Mouse (Mus musculus) myocyte (in vitro differentiated cells): Measurements from ENCODE around the gene Hmgxb4.

Experiments used
- POLR2A ChIP-seq: IDR thresholded peaks from one replicate; pipeline ENCODE4 v1.6.1; 2011; ENCODE audit warnings: low read depth, mild to moderate bottlenecking, control low read depth, moderate library complexity; ENCODE audit not compliant: insufficient read length
- USF1 ChIP-seq: IDR thresholded peaks from one replicate; pipeline ENCODE4 v1.6.1; 2011; ENCODE audit warnings: low read depth, mild to moderate bottlenecking, control low read depth, moderate library complexity

GRCm38 (mm10) chr8:74980711-74981062 is 12.5 kb upstream of the Hmgxb4 start:
- TF ChIP-seq POLR2A, result no peak
- TF ChIP-seq USF1, result no peak
